Mouse (Mus musculus) MN1 (cell line): Measurements from ENCODE around the gene Cdh3.
"Not testable (repeated sequence)": the region's sequence is repeated elsewhere in the genome, so short reads cannot be mapped to it uniquely, and the experiment has no call there.

Source experiments
- DNase-seq: peaks from one replicate; pipeline ENCODE4 v3.0.0-alpha.2; 2016; ENCODE audit warnings: low spot score

Cdh3 gene

DNA sequence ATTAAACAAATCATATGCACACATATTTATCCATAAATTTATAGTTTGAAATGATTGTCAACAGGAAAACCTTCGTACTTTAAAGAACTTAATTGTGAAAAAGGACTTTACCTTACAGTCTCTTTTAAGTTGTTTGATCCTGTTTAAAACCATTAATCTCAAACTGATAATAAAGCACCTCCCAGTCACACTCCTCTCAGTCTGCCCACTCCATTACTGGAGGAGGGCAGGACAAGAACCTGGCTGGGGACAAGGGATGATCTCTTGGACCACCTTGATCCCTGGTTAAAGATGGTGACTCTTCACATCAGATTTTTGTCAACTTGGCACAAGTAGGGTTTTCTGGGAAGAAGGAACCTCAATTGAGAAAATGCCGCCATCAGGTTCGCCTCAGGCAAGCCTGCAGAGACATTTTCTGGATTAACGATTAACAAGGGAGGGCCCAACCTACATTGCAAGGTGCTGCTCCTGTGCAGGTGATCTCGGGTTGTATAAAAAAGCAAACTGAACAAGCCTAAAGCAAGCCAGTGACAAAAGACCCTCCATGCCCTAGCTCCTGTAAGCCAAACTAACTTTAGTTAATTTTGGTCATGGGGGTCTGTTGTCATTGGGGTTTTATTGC lies 61.0 kb downstream of the Cdh3 start:
- DNase-seq: no peak

DNA sequence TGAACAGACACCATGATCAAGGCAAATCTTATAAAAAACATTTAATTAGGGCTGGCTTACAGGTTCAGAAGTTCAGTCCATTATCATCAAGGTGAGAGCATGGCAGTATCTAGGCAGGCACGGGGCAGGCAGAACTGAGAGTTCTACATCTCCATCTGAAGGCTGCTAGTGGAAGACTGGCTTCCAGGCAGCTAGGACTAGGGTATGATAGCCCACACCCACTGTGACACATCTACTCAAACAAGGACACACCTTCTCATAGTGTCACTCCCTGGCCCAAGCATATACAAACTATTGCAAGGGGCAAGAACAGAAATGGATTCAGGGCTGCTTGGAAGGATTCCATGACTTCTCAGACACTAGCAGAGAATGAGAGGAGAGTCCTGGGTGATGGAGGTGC lies 61.5 kb downstream of the Cdh3 start:
- not testable (repeated sequence) for DNase-seq

DNA sequence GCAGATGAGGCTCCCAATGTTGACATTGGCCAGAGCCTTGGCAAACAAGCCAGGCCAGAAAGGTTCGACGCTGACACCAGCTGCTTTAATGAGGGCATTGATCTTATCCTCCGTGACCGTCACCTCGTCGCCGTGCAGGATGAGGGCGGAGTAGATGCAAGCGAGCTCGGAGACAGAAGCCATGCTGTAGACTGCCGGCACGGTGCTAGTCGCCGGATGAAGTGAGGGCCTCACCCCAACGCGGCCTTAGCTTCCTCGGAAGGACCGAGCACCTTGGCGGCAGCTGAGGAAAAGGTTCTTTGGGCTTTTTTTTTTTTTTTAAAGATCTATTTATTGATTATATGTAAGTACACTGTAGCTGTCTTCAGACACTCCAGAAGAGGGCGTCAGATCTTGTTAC lies 62.5 kb downstream of the Cdh3 start, which contains the start of gene Gm10073:
Gm10073 (minus strand) TSS at position 294 of the 400 bp plus-strand sequence.
- not testable (repeated sequence) for DNase-seq

DNA sequence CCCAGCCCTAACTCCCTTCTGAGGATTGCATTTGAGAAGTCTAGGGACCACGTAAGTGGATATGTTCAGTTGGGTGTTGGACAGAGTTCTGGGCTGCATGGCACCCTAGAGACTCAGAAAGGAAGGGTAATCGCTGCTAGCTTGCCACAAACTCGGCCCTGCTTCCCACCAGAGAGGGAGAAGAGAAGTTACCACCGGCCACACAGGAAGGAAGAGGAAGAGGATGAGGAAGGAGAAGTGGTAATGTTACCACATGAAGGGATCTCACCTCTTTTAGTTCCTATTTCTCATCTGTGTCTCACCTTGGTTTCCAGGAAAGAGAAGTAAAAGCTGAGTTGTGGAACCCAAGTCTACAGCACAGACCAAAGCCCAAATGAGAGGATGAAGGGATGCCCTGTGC lies 63.6 kb downstream of the Cdh3 start:
- DNase-seq: no peak

DNA sequence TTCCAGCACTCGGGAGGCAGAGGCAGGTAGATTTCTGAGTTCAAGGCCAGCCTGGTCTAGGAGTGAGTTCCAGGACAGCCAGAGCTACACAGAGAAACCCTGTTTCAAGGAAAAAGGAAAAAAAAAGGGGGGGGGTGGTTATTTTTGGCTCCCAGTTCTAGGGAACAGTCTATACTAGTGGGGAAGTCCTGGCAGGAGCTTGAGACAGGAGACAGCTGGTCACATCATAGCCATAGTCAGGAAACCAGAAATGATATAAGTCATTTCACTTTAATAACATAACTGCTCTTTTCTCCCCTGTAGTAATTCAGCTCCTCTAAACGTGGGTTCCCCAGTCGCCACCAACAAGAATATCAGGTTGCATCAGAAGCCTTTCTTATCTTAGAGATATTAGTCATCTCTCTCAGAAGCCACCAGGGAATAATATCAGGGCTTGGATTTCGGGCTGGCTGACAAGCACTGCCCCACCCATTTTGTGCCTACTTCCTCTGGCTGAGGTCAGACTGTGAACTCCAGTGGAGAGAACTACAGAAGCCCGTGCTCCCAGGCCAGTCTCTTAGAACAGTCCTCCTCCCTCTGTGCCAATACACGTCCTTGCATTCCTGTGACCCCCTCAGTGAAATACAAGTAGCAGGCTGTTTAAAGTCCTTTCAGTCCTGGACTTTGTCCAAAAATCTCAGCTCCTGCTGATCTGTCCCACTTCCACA lies 66.3 kb downstream of the Cdh3 start:
- peak; percentile 19 for DNase-seq

DNA sequence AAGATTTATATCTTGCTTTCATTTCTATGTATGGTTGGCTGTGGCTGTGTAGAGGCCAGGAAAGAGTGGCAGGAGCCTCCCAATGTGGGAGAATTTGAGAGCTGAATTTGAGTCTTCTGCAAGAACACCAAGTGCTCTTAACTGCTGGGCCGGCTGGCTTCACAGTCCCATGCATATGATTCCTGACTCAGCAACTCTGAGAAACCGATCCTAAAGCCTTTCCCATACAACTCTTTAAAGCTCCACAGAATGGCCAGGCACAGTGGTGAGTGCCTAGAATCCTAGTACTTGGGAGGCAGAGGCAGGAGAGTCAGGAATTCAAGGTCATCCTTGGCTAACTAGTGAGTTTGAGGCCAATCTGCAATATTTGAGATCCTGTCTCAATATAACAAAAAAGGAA lies 68.8 kb downstream of the Cdh3 start:
- no peak for DNase-seq

DNA sequence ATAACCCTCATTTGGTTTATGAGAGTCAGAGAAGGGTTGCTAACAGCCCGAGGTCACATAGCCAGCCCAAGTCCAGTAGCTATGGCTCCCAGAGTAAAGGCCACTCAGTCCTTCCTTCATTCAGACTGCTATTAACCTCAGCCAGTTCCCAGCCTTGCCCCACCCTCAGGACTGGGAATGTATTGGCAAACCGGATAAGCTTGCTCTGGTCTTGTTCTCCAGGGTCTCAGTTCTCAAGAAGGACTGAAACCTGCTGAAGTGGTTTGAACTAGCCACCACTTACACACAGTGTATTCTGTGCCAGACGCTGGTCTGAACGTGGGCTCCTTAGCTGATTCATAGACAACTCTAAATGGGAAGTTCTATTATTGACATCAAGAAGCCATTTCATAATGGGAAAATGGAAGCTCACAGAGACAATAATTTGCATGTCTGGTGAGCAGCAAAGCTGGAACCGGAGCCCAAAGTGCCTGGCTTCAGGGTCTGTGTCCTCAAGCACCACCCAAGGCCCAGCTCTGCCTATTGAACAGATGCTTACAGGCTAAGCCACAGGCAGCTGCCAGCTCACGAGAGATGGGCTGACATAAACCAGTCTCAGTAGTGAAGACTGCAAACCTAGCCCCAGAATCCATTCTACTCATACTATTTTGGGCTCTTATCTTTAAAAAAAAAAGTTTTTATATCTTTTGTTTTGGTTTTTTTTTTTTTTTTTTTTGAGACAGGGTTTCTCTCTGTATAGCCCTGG lies 70.8 kb downstream of the Cdh3 start:
- no peak for DNase-seq

DNA sequence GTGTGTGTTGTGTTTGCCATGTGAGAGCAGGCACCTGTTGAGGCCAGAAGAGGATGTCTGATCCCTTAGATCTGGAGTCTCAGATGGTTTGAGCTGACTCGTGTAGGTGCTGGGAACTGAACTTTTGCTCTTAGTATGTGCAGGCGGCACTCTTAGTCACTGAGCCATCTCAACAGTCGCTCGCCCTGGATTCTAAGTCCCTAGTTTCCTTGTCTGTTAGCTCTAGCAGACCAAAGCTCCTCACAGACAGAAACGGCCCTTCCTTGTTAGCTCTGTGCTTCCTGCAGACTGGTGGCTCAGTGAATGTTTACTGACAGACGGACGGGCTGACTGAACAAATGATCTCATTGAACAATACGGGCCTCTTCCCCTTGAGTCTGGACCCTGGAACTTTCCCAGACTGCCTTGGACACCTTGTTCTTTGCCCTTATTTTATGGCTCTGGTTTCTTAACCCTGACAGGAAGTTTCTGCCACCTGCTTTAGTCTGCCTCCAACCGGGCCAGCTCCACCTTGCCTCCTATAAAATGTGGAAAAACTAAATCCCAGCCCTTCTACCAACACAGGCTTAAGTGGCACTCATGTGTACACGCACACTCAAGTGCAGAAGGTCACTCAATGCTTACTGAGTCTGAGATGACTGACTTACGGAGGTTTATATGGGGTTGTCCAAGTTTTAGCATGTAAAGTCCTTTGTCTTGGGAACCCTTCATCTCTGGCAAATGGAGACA lies 74.4 kb downstream of the Cdh3 start:
- DNase-seq: no peak

DNA sequence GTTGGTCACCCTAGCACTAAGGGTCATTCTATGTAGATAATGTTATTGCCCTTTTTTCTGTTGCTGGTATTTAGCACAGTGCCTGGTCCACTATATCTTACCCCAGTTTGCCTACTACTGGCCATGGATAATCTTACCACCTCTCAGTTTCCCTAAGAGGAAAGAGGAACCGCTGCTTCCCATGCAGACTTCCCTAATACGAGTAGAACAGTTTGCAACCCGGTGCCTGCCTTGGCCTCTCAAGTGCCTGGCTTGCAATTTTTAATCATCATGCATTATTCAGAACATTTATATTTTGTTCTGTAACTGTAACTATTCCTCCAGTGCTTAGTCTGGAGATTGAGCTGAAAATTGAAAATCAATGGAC lies 75.0 kb downstream of the Cdh3 start:
- no peak for DNase-seq

DNA sequence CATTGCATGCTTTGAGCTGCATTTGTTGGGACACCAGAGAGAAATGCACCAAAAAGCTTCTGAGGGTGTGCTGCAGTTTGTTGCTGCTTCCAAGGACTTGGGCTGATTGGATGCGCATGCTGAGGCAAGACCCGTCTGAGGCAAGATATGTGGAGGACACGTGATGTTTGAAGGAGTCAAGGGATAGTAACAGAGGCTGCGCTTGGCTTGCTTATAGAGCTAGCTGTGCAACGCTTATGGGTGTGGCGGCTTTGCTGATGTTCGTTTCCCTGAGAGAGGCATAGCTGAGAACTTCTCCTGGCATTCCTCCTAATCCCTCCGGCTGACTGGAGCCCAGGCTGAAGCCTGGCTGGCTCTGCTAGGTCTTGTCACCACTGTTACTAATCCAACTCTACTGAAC lies 76.2 kb downstream of the Cdh3 start:
- no peak for DNase-seq

DNA sequence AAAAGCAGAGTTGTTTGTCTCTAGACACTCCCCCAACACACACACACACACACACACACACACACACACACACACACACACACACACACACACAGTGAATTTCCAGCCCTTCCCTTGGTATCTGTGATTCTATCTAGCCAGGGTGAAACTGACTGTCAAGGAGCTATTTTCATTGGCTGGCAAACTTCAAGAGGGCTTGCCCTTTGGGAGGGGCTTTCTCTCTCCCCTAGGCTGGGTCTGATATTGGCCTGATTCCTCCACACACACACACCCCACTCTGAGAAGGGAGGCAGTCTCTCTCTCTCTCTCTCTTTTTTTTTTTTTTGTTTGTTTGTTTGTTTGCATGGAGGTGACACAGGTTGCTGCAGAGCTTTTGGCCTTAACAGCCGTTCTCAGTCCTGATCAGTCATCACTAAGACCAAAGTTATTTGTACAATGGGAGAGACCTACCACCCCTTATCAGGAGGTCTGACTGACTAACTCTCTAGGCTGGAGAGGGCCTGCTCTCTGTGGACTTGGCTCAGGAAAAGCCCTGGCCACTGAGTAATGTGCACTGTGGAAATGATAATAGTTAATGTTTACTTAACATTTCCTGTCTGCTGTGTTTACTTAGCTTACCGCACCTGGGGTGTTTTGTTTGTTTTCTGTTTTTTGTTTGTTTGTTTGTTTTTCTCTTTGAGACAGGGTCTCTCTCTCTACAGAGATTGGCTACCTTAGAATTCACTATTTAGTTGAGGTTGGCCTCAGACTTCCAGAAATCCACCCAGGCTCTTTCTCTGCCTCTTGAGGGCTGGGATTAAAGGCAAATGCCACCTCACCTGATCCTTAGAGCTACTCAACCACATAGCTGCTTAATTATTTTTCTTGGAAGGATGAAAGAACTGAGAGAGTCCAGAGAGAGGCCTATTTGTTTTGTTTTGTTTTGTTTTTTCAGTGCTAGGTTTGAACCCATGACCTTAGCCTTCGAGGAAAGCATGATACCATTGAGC lies 78.0 kb downstream of the Cdh3 start:
- DNase-seq: no peak

DNA sequence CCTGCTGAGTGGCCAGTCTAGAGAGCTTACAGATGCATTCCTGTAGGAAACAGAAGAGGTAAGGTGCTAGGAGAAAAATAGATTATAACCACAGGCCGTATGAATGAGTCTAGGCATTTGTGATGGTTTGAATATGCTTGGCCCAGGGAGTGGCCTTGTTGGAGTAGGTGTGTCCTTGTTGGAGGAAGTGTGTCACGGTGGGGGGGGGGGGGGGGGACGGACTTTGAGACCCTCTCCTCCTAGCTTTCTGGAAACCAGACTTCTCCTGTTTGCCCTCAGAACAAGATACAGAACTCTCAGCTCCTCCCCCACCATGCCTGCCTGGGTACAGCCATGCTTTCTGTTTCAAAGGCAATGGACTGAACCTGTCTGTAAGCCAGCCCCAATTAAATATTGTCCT lies 81.8 kb downstream of the Cdh3 start:
- no peak for DNase-seq

DNA sequence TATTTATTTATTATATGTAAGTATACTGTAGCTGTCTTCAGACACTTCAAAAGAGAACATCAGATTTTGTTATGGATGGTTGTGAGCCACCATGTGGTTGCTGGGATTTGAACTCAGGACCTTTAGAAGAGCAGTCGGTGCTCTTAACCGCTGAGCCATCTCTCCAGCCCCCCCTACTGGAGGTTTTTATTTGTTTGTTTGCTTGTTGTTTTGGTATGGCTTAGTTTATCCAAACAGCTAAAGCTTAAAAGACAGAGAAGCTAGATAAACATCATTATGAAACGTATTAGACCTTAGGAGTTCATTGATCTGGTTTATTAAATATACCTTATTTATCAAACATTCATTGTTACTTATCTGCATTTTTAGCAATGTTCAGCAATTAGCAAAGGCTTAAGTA lies 84.9 kb downstream of the Cdh3 start:
- not testable (repeated sequence) for DNase-seq

DNA sequence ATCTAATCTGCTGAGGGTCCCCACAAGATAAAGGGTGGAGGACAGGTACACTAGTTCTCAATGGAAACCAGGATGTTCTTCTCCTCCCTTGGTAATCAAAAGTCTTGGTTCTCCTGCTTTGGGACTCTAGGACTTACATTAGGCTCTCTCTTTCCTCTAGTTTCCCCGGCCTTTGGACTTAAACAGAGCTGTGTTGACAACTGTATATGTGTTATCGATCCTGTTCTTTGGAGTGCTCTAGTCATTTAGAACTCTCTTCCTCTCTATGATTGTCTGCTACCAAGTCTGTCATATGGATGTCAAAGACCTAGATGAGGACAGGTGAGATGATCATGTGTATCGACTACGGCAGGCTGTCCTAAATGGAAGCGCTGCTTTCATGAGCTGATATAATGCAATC lies 86.4 kb downstream of the Cdh3 start:
- DNase-seq: no peak

DNA sequence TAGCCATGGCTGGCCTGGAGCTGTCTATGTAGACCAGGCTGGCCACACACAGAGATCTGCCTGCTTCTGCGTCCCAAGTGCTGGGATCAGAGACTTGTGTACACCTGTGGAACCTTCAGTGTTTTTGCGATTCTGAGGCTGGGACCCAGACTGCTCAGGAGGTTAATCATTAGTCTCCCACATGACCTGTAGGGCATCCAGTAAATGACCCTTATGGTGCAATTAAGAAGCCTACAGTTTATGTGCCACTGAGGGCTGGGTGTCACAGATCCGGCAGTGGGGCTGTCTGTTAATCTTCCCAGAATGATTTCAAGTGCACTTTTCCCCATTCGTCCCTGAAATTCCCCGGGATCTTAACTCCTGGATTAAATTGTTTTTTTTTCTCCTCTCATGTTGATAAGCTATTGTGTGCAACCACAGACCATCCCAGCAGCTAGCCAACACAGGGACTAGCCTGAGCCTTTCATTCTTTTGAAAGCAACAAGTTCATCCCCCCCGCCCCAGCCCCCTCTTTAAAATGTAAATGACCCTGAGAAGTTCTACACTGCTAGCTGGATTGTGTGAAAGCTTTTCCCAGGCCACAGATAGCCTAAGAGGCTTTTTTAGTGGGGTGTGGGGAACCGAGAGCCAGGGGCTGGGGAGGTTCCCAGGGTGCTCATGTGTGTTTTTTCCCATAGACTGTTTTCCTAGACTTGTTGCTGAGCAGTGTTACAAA lies 88.7 kb downstream of the Cdh3 start:
- no peak for DNase-seq

DNA sequence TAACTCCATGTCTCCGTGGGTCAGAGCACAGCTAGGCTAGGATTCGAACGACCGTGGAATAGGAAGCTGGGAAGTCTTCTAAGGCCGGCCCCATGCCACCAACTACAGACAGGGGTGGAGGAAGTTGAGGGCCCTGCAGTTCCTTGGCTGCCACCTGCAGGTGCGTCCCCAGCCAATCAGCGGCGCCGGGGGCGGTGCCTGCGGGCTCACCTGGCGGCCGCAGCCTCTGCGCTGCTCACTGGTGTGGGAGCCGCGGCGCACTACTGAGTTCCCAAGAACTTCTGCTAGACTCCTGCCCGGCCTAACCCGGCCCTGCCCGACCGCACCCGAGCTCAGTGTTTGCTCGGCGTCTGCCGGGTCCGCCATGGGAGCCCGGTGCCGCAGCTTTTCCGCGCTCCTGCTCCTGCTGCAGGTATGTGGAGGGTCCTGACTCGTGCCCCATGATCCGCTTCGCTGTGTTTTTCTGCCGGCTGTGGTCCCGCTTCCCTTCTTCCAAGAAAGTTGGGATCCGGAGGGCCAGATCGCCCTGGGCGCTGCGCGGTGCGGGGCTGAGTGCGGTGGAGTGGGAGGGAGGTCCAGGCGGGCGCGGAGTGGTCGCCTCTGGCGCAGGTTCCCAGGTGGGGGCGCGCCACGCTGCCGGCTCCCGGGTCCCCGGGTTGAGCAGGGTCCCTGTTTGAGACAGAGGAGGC lies 92.6 kb downstream of the Cdh3 start, which contains the start of gene Cdh1:
Cdh1 (plus strand) TSS at position 221 of the 689 bp plus-strand sequence.
- no peak for DNase-seq

DNA sequence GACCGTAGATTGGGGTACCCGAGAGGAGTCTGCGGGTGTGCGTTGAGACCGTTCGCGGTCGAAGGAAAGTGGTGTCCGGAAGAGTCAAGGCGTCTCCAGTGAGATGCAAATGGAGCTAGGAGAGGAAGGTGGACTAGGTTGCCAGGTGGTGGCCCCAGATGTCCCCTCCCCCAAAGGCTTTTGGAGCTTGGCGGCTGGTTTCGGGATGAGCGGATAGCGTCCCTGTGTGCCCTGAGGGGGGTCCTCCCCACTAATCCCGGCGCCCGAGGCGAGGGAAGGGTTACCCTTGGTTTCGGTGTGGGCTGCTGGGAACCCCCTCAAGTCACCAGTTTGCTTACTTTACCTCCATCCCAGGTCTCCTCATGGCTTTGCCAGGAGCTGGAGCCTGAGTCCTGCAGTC lies 93.2 kb downstream of the Cdh3 start:
- DNase-seq: no peak

DNA sequence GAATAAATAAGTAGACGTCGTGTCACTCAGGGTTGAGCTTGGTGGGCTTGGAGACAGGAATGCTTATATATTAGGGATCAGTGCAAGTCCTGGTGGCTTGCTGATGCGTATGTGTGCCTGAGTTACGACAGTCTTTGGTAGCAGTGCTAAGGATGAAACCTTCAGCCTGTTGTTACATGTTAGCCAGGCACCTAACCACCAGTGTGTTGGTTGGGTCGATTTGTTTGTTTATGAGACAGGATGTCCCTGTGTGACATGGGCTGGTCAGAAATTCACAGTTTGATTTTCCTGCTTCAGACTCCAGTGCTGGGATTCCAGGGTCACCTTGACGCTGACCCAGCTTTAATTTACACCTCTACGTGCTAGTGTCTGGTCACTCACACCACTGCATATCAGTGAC lies 95.0 kb downstream of the Cdh3 start:
- no peak for DNase-seq

DNA sequence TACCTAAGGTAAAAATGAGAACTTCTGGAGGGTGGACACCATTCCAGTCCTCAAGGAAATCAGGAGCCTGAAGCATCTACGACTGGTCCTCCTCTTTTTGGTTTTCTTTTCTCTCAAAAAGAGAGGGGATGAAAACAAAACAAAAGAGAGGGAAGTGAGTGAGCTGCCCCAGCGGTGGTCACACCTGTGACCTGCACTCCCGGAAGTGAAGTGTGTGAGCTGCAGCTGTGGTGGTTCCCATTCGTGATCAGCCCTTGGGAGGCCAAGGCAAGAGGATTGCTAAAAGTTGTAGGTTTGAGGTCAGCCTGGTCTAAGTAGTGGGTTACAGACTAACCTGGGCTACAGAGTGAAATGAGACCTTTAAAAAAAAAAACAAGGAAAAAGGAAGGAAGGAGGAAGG lies 95.4 kb downstream of the Cdh3 start:
- no peak for DNase-seq

DNA sequence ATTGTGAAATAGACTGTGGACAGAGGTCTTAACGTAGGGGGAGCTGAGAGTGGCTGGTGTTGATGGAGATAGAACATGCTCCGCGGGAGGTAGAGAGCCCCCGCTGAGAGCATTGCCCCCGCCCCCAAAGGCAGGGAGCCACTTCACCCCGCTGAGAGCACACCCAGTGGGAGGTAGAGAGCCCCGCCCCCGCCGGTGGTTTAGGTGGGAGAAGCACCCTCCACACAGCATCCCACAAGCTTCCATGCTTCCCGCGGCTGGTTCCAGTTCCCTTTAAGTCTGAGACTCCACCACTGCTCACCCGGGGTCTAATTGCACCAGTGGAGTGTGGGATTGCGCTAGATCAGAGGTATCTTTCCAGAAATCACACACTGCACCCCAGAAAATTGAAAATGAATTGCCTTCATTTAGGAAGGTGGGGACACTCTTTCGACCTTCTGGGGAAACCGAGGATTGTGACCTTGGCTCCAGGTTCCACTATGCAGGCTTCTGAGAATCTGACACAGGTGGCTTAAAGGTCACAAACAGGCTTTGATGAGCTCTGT lies 96.0 kb downstream of the Cdh3 start:
- DNase-seq: no peak
